Mouse (Mus musculus) MEL (cell line): ENCODE measurements around the gene 9930021J03Rik. TPM values are rescaled to one million over a fixed set of nuclear protein-coding genes. Genes with fewer than 3 reads are reported as not detected.

ENCODE experiments used
- DNase-seq: peaks from one replicate; pipeline ENCODE4 v3.0.0; 2011; ENCODE audit warnings: low read depth, low spot score
- H3K27ac ChIP-seq: 2 replicates; pipeline ENCODE4 v1.5.1; 2012; ENCODE audit warnings: low read depth, mild to moderate bottlenecking, control low read depth, low read length, moderate library complexity; ENCODE audit not compliant: control insufficient read depth
- H3K27me3 ChIP-seq, 2 experiments: fragments of 150-350 bp in 1 of 2; sonication (generic) in 1 of 2; 2 replicates each; pipeline ENCODE4 v1.6.1; 2012; ENCODE audit warnings: low read length in 2 of 2, mild to moderate bottlenecking in 2 of 2, improper control_type of control experiment in 1 of 2, moderate library complexity in 1 of 2; ENCODE audit not compliant: insufficient read depth in 2 of 2, control insufficient read depth in 1 of 2
- H3K36me3 ChIP-seq, 2 experiments: 2 replicates each; pipeline ENCODE4 v1.6.1; 2012 to 2014; ENCODE audit warnings: low read length in 2 of 2, improper control_type of control experiment in 1 of 2, inconsistent platforms in 1 of 2, mild to moderate bottlenecking in 1 of 2; ENCODE audit not compliant: insufficient read depth in 2 of 2, control insufficient read depth in 1 of 2
- H3K4me1 ChIP-seq, 2 experiments: fragments of 150-350 bp in 1 of 2; sonication (generic) in 1 of 2; 2 replicates each; pipeline ENCODE4 v1.6.1; 2012; ENCODE audit warnings: low read length in 2 of 2, improper control_type of control experiment in 1 of 2, mild to moderate bottlenecking in 1 of 2; ENCODE audit not compliant: insufficient read depth in 2 of 2, control insufficient read depth in 1 of 2
- H3K4me3 ChIP-seq, 2 experiments: fragments of 150-350 bp in 1 of 2; sonication (generic) in 1 of 2; 2 replicates each; pipeline ENCODE4 v1.5.1; 2012; ENCODE audit warnings: low read depth in 2 of 2, low read length in 2 of 2, mild to moderate bottlenecking in 2 of 2, moderate library complexity in 2 of 2, control low read depth in 1 of 2, improper control_type of control experiment in 1 of 2; ENCODE audit not compliant: control insufficient read depth in 1 of 2, insufficient read depth in 1 of 2
- H3K79me2 ChIP-seq: 2 replicates; pipeline ENCODE4 v1.6.1; 2012; ENCODE audit warnings: mild to moderate bottlenecking, low read length, moderate library complexity; ENCODE audit not compliant: control insufficient read depth, poor library complexity, insufficient read depth
- H3K9ac ChIP-seq: 2 replicates; pipeline ENCODE4 v1.6.1; 2012; ENCODE audit warnings: low read depth, mild to moderate bottlenecking, control low read depth, low read length, moderate library complexity; ENCODE audit not compliant: control insufficient read depth, poor library complexity, severe bottlenecking
- H3K9me3 ChIP-seq: fragments of 150-350 bp; sonication (generic); replicated peaks from 2 replicates; pipeline ENCODE4 v1.6.1; 2012; ENCODE audit warnings: mild to moderate bottlenecking, low read length, improper control_type of control experiment, moderate library complexity; ENCODE audit not compliant: insufficient read depth
- BHLHE40 ChIP-seq: IDR thresholded peaks from 2 replicates; pipeline ENCODE4 v1.6.1; 2012; ENCODE audit warnings: low read depth, mild to moderate bottlenecking, inconsistent platforms, low read length, improper control_type of control experiment, borderline replicate concordance
- CHD1 ChIP-seq: IDR thresholded peaks from 2 replicates; pipeline ENCODE4 v1.6.1; 2012; ENCODE audit warnings: low read depth, mild to moderate bottlenecking, inconsistent platforms, low read length, improper control_type of control experiment
- CTCF ChIP-seq, 3 experiments: IDR thresholded peaks in 2 of 3; conservative IDR thresholded peaks in 1 of 3; 2 replicates each; pipeline ENCODE4 v1.5.1; 2011 to 2012; ENCODE audit warnings: low read length in 3 of 3, low read depth in 2 of 3, mild to moderate bottlenecking in 2 of 3, improper control_type of control experiment in 1 of 3, inconsistent platforms in 1 of 3, mixed read lengths in 1 of 3, moderate library complexity in 1 of 3; ENCODE audit not compliant: control insufficient read depth in 1 of 3, insufficient read depth in 1 of 3, poor library complexity in 1 of 3, severe bottlenecking in 1 of 3
- E2F4 ChIP-seq: IDR thresholded peaks from 2 replicates; pipeline ENCODE4 v1.6.1; 2011; ENCODE audit warnings: low read depth, low read length, improper control_type of control experiment, borderline replicate concordance
- ELF1 ChIP-seq: IDR thresholded peaks from 2 replicates; pipeline ENCODE4 v1.6.1; 2014; ENCODE audit warnings: low read depth, mild to moderate bottlenecking, inconsistent platforms, low read length, improper control_type of control experiment, moderate library complexity
- GATA1 ChIP-seq: IDR thresholded peaks from 2 replicates; pipeline ENCODE4 v1.6.1; 2011; ENCODE audit warnings: low read depth, low read length, improper control_type of control experiment
- JUND ChIP-seq: IDR thresholded peaks from 2 replicates; pipeline ENCODE4 v1.6.1; 2011; ENCODE audit warnings: low read depth, mild to moderate bottlenecking, improper control_type of control experiment, low read length
- KAT2A ChIP-seq: conservative IDR thresholded peaks from 2 replicates; pipeline ENCODE4 v1.6.1; 2012; ENCODE audit warnings: low read depth, low read length, improper control_type of control experiment, inconsistent platforms
- MAFK ChIP-seq: IDR thresholded peaks from 2 replicates; pipeline ENCODE4 v1.6.1; 2011; ENCODE audit warnings: low read depth, mild to moderate bottlenecking, low read length, improper control_type of control experiment, borderline replicate concordance
- MAX ChIP-seq: IDR thresholded peaks from 2 replicates; pipeline ENCODE4 v1.6.1; 2011; ENCODE audit warnings: low read length, improper control_type of control experiment
- MAZ ChIP-seq: IDR thresholded peaks from 2 replicates; pipeline ENCODE4 v1.6.1; 2012; ENCODE audit warnings: low read depth, mild to moderate bottlenecking, inconsistent platforms, low read length, improper control_type of control experiment
- MEF2A ChIP-seq: IDR thresholded peaks from 2 replicates; pipeline ENCODE4 v1.6.1; 2014; ENCODE audit warnings: low read depth, mild to moderate bottlenecking, inconsistent platforms, low read length, improper control_type of control experiment; ENCODE audit not compliant: poor library complexity, insufficient replicate concordance, severe bottlenecking; ENCODE audit errors: extremely low read depth
- MXI1 ChIP-seq: IDR thresholded peaks from 2 replicates; pipeline ENCODE4 v1.6.1; 2011; ENCODE audit warnings: mild to moderate bottlenecking, low read depth, low read length, improper control_type of control experiment
- NELFE ChIP-seq: IDR thresholded peaks from 2 replicates; pipeline ENCODE4 v1.6.1; 2011; ENCODE audit warnings: low read depth, low read length, improper control_type of control experiment
- POLR2A ChIP-seq, 2 experiments: IDR thresholded peaks; 2 replicates each; pipeline ENCODE4 v1.6.1; 2011 to 2012; ENCODE audit warnings: low read length in 2 of 2, mild to moderate bottlenecking in 2 of 2, control low read depth in 1 of 2, improper control_type of control experiment in 1 of 2, low read depth in 1 of 2, moderate library complexity in 1 of 2; ENCODE audit not compliant: control insufficient read depth in 1 of 2, insufficient read depth in 1 of 2, poor library complexity in 1 of 2
- POLR2AphosphoS2 ChIP-seq: IDR thresholded peaks from 2 replicates; pipeline ENCODE4 v1.6.1; 2011; ENCODE audit warnings: low read length, improper control_type of control experiment
- POLR2AphosphoS5 ChIP-seq: IDR thresholded peaks from 2 replicates; pipeline ENCODE4 v1.6.1; 2012; ENCODE audit warnings: low read depth, borderline replicate concordance, mild to moderate bottlenecking, inconsistent platforms, low read length, moderate library complexity, mixed read lengths
- RAD21 ChIP-seq: IDR thresholded peaks from 2 replicates; pipeline ENCODE4 v1.6.1; 2011; ENCODE audit warnings: mild to moderate bottlenecking, low read depth, low read length, improper control_type of control experiment
- SMC3 ChIP-seq: IDR thresholded peaks from 2 replicates; pipeline ENCODE4 v1.6.1; 2011; ENCODE audit warnings: low read depth, low read length, improper control_type of control experiment
- UBTF ChIP-seq: IDR thresholded peaks from 2 replicates; pipeline ENCODE4 v1.6.1; 2012; ENCODE audit warnings: low read depth, mild to moderate bottlenecking, inconsistent platforms, low read length, improper control_type of control experiment, moderate library complexity, borderline replicate concordance; ENCODE audit not compliant: insufficient read depth
- USF1 ChIP-seq: IDR thresholded peaks from 2 replicates; pipeline ENCODE4 v1.6.1; 2014; ENCODE audit warnings: low read depth, mild to moderate bottlenecking, inconsistent platforms, low read length, improper control_type of control experiment, moderate library complexity
- ZC3H11A ChIP-seq: IDR thresholded peaks from 2 replicates; pipeline ENCODE4 v1.6.1; 2012; ENCODE audit warnings: low read depth, mild to moderate bottlenecking, inconsistent platforms, low read length, improper control_type of control experiment
- ZKSCAN1 ChIP-seq: IDR thresholded peaks from 2 replicates; pipeline ENCODE4 v1.6.1; 2012; ENCODE audit warnings: low read depth, mild to moderate bottlenecking, inconsistent platforms, low read length, improper control_type of control experiment, moderate library complexity
- ZMIZ1 ChIP-seq: IDR thresholded peaks from 2 replicates; pipeline ENCODE4 v1.6.1; 2012; ENCODE audit warnings: low read depth, mild to moderate bottlenecking, inconsistent platforms, low read length, improper control_type of control experiment, moderate library complexity
- ZNF384 ChIP-seq: IDR thresholded peaks from 2 replicates; pipeline ENCODE4 v1.6.1; 2012; ENCODE audit warnings: low read depth, mild to moderate bottlenecking, inconsistent platforms, low read length, improper control_type of control experiment
- polyA plus RNA-seq, 2 experiments: library from polyadenylated mRNA; stranded (reverse) in 1 of 2; unstranded in 1 of 2; fragments of >175 nt in 1 of 2; fragments of >200 nt in 1 of 2; gene quantifications; 2 replicates each; pipeline versions ENCODE4 v1.2.1 to v1.2.4; 2012; ENCODE audit warnings: low replicate concordance in 2 of 2, low read depth in 1 of 2; ENCODE audit not compliant: insufficient read length in 2 of 2, insufficient read depth in 1 of 2, missing spikeins in 1 of 2
- total RNA-seq: library from RNA; depleted of rRNA; stranded (reverse); fragments of 300-350 nt; gene quantifications from 2 replicates; pipeline ENCODE4 v1.2.3, GENCODE M21; 2012

Gene 9930021J03Rik
- total and polyA plus RNA-seq, 3 experiments, result 19.9 to 216 (median 40.9) TPM

- Histone ChIP-seq H3K79me2 (peaks cover 2% of the 10 kb centered on the region; the same call in 1 of the 2 replicates), H3K4me1 (no peaks in the 10 kb centered on the region; a peak in 1 of 4 replicates), H3K4me3 (no peak overlapping the region), H3K27me3 (no peaks in the 10 kb centered on the region), H3K9ac (no peak overlapping the region), H3K36me3 (peaks cover 15% of the 10 kb centered on the region in 2 experiments), H3K27ac (no peak overlapping the region), H3K9me3 (no peaks in the 10 kb centered on the region)
- TF ChIP-seq ZC3H11A (0 out of 2 replicates have a peak, but pooled peaks have one; percentile 14), MAZ (no peak), CTCF (IDR thresholded peaks at IDR 0.05 in 2 of 3, conservative IDR thresholded peaks at IDR 0.05 in 1 of 3; ENCODE audit: control insufficient read depth in 1 of 3, insufficient read depth in 1 of 3, low read depth in 2 of 3, low read length in 3 of 3, poor library complexity in 1 of 3, severe bottlenecking in 1 of 3) (peak; percentile 28 to 65 (median 50); a peak in 5 of 6 replicates), USF1 (peak; percentile 66; the same call in 1 of the 2 replicates), SMC3 (peak; percentile 70), CHD1 (no peak), RAD21 (peak; percentile 54)
- peak; percentile 77 for DNase-seq
These were observed 66.2 kb downstream of the 9930021J03Rik start for GRCm38 (mm10) chr19:29739608-29740007.

GRCm38 (mm10) chr19:29735421-29735820 is 70.4 kb downstream of the 9930021J03Rik start:
- H3K79me2 ChIP-seq, result peaks cover 2% of the 10 kb centered on the region; the same call in 1 of the 2 replicates
- DNase-seq, result no peak
- no peak overlapping the region for H3K4me3 ChIP-seq
- no peaks in the 10 kb centered on the region for H3K9me3 ChIP-seq
- H3K36me3 ChIP-seq, result peaks cover 11% of the 10 kb centered on the region in 2 experiments
- no peaks in the 10 kb centered on the region for H3K27me3 ChIP-seq
- no peak overlapping the region for H3K9ac ChIP-seq
- no peaks in the 10 kb centered on the region for H3K4me1 ChIP-seq
- TF ChIP-seq USF1, result no peak
- TF ChIP-seq POLR2A (IDR thresholded peaks at IDR 0.05; ENCODE audit: control insufficient read depth in 1 of 2, insufficient read depth in 1 of 2, low read depth in 1 of 2, low read length in 2 of 2, poor library complexity in 1 of 2), result no peak
- TF ChIP-seq ZMIZ1, result no peak
- no peak for TF ChIP-seq POLR2AphosphoS2
- peak; percentile 71 for TF ChIP-seq ZNF384
- TF ChIP-seq E2F4, result no peak
- no peak overlapping the region for H3K27ac ChIP-seq

- Histone ChIP-seq H3K79me2 (no peaks in the 10 kb centered on the region), H3K9me3 (no peaks in the 10 kb centered on the region), H3K27me3 (no peaks in the 10 kb centered on the region), H3K9ac (no peak overlapping the region), H3K4me1 (no peaks in the 10 kb centered on the region), H3K36me3 (peaks cover 0 to 27% of the 10 kb centered on the region in 2 experiments; a peak in 2 of 4 replicates), H3K4me3 (no peak overlapping the region), H3K27ac (no peak overlapping the region)
- DNase-seq, result no peak
- no peak for TF ChIP-seq RAD21
- TF ChIP-seq KAT2A, result no peak
- no peak for TF ChIP-seq UBTF
- no peak for TF ChIP-seq MEF2A
- TF ChIP-seq JUND, result no peak
- no peak for TF ChIP-seq MXI1
- no peak for TF ChIP-seq MAFK
- no peak for TF ChIP-seq CHD1
- TF ChIP-seq NELFE, result no peak
- no peak for TF ChIP-seq E2F4
- TF ChIP-seq MAX, result no peak
- TF ChIP-seq ZNF384, result no peak
- no peak for TF ChIP-seq BHLHE40
- no peak for TF ChIP-seq POLR2AphosphoS5
- no peak for TF ChIP-seq ELF1
- TF ChIP-seq ZKSCAN1, result no peak
- no peak for TF ChIP-seq GATA1
- no peak for TF ChIP-seq USF1
These were observed 87.3 kb downstream of the 9930021J03Rik start for GRCm38 (mm10) chr19:29718476-29718875.
